Mouse (Mus musculus): ENCODE measurements around the gene Nr2f2. TPM values are rescaled to one million over a fixed set of nuclear protein-coding genes. Genes with fewer than 3 reads are reported as not detected.

The Nr2f2 gene
- polyA plus RNA-seq, 1 experiment = 193 TPM

DNA sequence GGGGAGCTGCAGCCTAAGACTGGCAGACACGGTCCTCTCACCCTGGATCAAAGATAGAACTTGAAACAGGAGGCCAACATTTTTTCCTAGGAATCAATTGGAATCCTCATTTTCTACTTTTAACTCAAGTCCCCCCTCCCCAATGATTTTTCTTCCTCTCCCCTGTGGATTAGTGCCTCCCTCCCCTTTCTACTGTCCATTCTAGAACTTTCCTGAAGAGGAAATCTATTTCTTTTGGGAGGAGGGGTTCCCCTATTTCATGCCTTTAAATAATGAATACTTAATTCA is 217 bp upstream of the Nr2f2 start:
- WGBS = 12% methylated on average over 1 of the region's 1 CpGs
- H3K27me3 ChIP-seq (replicated peaks; ENCODE audit: control insufficient read depth, insufficient read depth, low read length) = no peaks in the 10 kb centered on the region
- H3K27ac ChIP-seq (ENCODE audit: insufficient read depth, low read depth, low read length) = peak overlapping the region; percentile 98
- peak overlapping the region; percentile 92 for H3K4me3 ChIP-seq (ENCODE audit: insufficient read depth, low read depth, low read length)
- H3K4me1 ChIP-seq (ENCODE audit: control insufficient read depth, insufficient read depth, low read length) = peaks cover 17% of the 10 kb centered on the region
- TF ChIP-seq POLR2A (IDR thresholded peaks at IDR 0.05; ENCODE audit: low read depth, low read length) = no peak
- no peak for TF ChIP-seq CTCF (conservative IDR thresholded peaks at IDR 0.05; ENCODE audit: insufficient read depth, insufficient read length, low read depth, low read length)
- no peaks in the 10 kb centered on the region for H3K36me3 ChIP-seq (ENCODE audit: control insufficient read depth, insufficient read depth, low read length)
- peak; percentile 31 for DNase-seq

DNA sequence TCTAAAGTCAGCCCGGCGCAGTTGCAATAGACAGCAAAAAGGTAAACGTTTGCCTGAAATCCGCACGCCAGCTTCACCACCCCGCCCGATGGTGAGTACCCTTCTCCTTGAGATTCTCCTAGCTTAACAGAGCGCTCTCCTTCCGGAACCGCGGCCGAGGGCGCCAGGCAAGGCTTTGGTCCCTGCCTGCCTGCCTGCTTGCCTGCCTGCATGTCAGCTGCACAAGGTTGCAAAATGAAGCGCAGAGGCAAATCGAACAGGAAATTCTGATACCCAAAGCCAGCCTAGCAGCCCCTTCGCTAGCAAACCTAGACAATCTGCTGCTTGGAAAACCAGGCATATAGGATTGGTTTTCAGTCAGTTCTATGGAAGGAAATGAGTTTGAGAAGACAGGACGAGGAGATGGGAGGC is 1.1 kb downstream of the Nr2f2 start:
- H3K4me3 ChIP-seq (ENCODE audit: insufficient read depth, low read depth, low read length) = peak overlapping the region; percentile 92
- H3K27me3 ChIP-seq (replicated peaks; ENCODE audit: control insufficient read depth, insufficient read depth, low read length) = no peaks in the 10 kb centered on the region
- H3K27ac ChIP-seq (ENCODE audit: insufficient read depth, low read depth, low read length) = peak overlapping the region; percentile 98
- DNase-seq = peak; percentile 79
- TF ChIP-seq POLR2A (IDR thresholded peaks at IDR 0.05; ENCODE audit: low read depth, low read length) = no peak
- no peak for TF ChIP-seq CTCF (conservative IDR thresholded peaks at IDR 0.05; ENCODE audit: insufficient read depth, insufficient read length, low read depth, low read length)
- H3K4me1 ChIP-seq (ENCODE audit: control insufficient read depth, insufficient read depth, low read length) = peaks cover 8% of the 10 kb centered on the region; the same call in 1 of the 2 replicates
- H3K36me3 ChIP-seq (ENCODE audit: control insufficient read depth, insufficient read depth, low read length) = no peaks in the 10 kb centered on the region
- 1% methylated on average over 17 of the region's 17 CpGs for WGBS

DNA sequence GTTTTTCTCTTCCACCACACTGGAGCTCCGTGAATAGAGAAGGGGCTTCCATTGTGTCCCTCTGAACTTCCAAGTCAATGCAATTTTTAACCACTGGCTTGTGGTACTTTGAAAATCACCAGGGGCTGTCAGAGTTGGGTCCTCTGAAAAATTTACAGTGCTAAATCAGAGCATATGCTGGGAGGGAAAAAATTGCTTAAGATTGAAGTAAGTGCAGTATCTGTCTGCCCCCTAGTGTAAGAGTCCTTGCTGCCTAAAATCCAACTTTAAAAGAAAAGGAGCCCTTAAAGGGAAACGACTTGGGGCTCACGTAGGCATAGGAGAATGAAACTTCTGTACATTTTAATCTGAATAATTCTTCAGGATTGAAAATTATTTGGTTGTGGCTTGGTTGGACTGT is 1.7 kb downstream of the Nr2f2 start:
- TF ChIP-seq CTCF (conservative IDR thresholded peaks at IDR 0.05; ENCODE audit: insufficient read depth, insufficient read length, low read depth, low read length) (no peak), POLR2A (IDR thresholded peaks at IDR 0.05; ENCODE audit: low read depth, low read length) (no peak)
- peak; percentile 86 for DNase-seq
- peaks cover 2% of the 10 kb centered on the region; the same call in 1 of the 2 replicates for H3K36me3 ChIP-seq (ENCODE audit: control insufficient read depth, insufficient read depth, low read length)
- H3K27me3 ChIP-seq (replicated peaks; ENCODE audit: control insufficient read depth, insufficient read depth, low read length) = no peaks in the 10 kb centered on the region
- peaks cover 8% of the 10 kb centered on the region; the same call in 1 of the 2 replicates for H3K4me1 ChIP-seq (ENCODE audit: control insufficient read depth, insufficient read depth, low read length)
- H3K4me3 ChIP-seq (ENCODE audit: insufficient read depth, low read depth, low read length) = peak overlapping the region; percentile 92
- H3K27ac ChIP-seq (ENCODE audit: insufficient read depth, low read depth, low read length) = peak overlapping the region; percentile 98
- 1% methylated on average over 3 of the region's 3 CpGs for whole genome bisulfite sequencing

DNA sequence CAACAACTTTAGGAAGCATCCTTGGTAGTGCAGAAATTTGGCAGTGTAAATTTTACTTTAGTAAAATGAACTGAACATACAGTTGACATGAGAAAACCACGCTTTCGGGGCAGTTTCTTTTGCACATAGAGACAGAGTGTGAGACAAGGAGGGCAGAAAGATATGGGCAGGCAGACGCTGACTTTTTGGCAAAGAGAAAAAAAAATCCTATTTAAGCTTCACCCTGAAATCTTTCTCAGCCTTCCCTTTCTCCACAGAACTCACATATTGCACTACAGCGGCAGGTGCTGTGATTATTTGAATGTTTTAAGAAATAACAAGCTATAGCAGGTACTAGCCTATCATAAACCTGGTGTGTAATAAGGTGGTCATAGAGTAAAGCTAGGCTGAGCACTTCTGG is 3.2 kb downstream of the Nr2f2 start:
- H3K4me1 ChIP-seq (ENCODE audit: control insufficient read depth, insufficient read depth, low read length) = peaks cover 8% of the 10 kb centered on the region; the same call in 1 of the 2 replicates
- H3K27ac ChIP-seq (ENCODE audit: insufficient read depth, low read depth, low read length) = peak overlapping the region; percentile 75
- TF ChIP-seq CTCF (conservative IDR thresholded peaks at IDR 0.05; ENCODE audit: insufficient read depth, insufficient read length, low read depth, low read length) = no peak
- TF ChIP-seq POLR2A (IDR thresholded peaks at IDR 0.05; ENCODE audit: low read depth, low read length) = no peak
- H3K4me3 ChIP-seq (ENCODE audit: insufficient read depth, low read depth, low read length) = peak overlapping the region; percentile 28; the same call in 1 of the 2 replicates
- DNase-seq = peak; percentile 21
- no peaks in the 10 kb centered on the region for H3K27me3 ChIP-seq (replicated peaks; ENCODE audit: control insufficient read depth, insufficient read depth, low read length)
- peaks cover 2% of the 10 kb centered on the region; the same call in 1 of the 2 replicates for H3K36me3 ChIP-seq (ENCODE audit: control insufficient read depth, insufficient read depth, low read length)
- 37% methylated on average over 4 of the region's 4 CpGs for WGBS

- H3K4me3 ChIP-seq (ENCODE audit: insufficient read depth, low read depth, low read length) = peak overlapping the region; percentile 59
- H3K36me3 ChIP-seq (ENCODE audit: control insufficient read depth, insufficient read depth, low read length) = peaks cover 4% of the 10 kb centered on the region; the same call in 1 of the 2 replicates
- peak overlapping the region; percentile 87 for H3K27ac ChIP-seq (ENCODE audit: insufficient read depth, low read depth, low read length)
- peak; percentile 57 for DNase-seq
- H3K4me1 ChIP-seq (ENCODE audit: control insufficient read depth, insufficient read depth, low read length) = peaks cover 4% of the 10 kb centered on the region; the same call in 1 of the 2 replicates
- TF ChIP-seq CTCF (conservative IDR thresholded peaks at IDR 0.05; ENCODE audit: insufficient read depth, insufficient read length, low read depth, low read length) (no peak), POLR2A (IDR thresholded peaks at IDR 0.05; ENCODE audit: low read depth, low read length) (no peak)
- H3K27me3 ChIP-seq (replicated peaks; ENCODE audit: control insufficient read depth, insufficient read depth, low read length) = no peaks in the 10 kb centered on the region
- 17% methylated on average over 12 of the region's 12 CpGs for WGBS
Observed at GRCm38 (mm10) chr7:70362526-70363170, 3.9 kb downstream of the Nr2f2 start.

DNA sequence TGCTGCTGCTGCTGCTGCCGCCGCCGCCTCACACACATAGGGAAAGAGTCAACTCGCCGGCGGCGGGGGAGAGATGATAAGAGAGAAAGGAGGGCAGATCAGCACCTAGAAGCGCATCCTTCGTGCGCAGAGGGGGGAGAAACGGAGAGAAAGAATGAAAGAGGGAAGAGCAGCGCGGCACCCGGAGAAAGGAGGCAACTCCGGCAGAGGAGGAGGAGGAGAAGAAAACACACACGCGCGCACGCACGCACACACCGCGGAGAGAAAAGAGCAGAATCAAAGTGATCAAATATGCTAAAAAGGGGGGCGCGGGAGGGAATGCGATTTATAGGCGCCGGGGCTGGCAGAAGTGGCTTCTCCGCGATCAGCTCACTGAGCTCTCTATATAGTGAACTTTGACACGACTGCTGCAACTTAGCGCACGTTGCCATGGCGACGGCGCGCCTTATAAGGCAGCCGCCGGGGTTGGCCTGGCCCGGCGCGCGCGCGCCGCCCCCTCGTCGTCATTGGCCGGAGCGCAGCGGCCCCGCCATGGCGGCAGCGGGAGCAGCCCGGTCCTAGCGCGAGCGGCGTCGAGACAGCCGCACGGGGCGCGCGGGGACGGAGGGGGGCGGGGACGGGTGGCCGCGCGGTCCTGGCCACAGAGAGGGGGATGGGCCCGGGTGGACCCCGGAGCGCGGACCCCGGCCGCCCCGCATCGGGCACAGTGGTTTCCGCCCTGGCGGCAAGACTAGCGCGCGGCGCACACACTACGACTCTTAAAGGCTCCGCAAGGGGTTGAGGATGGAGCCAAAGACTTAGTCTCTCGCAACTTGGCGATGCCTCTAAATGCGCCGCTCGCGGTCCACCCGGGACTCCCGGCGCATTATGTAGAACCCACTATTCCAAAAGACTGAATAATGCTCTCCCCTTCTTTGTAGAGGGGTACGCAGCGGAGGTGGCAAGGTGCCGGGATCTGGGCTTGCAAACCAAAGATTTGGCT is 4.9 kb downstream of the Nr2f2 start:
- Histone ChIP-seq H3K36me3 (ENCODE audit: control insufficient read depth, insufficient read depth, low read length) (peaks cover 6% of the 10 kb centered on the region), H3K4me3 (ENCODE audit: insufficient read depth, low read depth, low read length) (peak overlapping the region; percentile 97), H3K4me1 (ENCODE audit: control insufficient read depth, insufficient read depth, low read length) (peaks cover 2% of the 10 kb centered on the region; the same call in 1 of the 2 replicates), H3K27ac (ENCODE audit: insufficient read depth, low read depth, low read length) (peak overlapping the region; percentile 94), H3K27me3 (replicated peaks; ENCODE audit: control insufficient read depth, insufficient read depth, low read length) (no peaks in the 10 kb centered on the region)
- DNase-seq = peak; percentile 98
- under 1% methylated on average over 98 of the region's 98 CpGs for WGBS
- TF ChIP-seq POLR2A (IDR thresholded peaks at IDR 0.05; ENCODE audit: low read depth, low read length) (peak; percentile 90), CTCF (conservative IDR thresholded peaks at IDR 0.05; ENCODE audit: insufficient read depth, insufficient read length, low read depth, low read length) (no peak)
